Mouse (Mus musculus): ENCODE measurements around the gene Ddx49.

The Ddx49 gene

GRCm38 (mm10) chr8:70302358-70302890 is at the start of gene Ddx49, which contains the start of gene Cope:
Gene Ddx49 (minus strand): TSS chr8:70302489.
Gene Cope (plus strand): TSS chr8:70302518.
- peak; percentile 95 for DNase-seq (ENCODE audit: extremely low spot score)

- no peak for DNase-seq (ENCODE audit: extremely low spot score)
These were observed 49.7 kb upstream of the Ddx49 start for GRCm38 (mm10) chr8:70352000-70352384.

- DNase-seq (ENCODE audit: extremely low spot score): no peak
These were observed 49.0 kb upstream of the Ddx49 start for GRCm38 (mm10) chr8:70351035-70351999.

- no peak for DNase-seq (ENCODE audit: extremely low spot score)
These were observed 45.7 kb upstream of the Ddx49 start for GRCm38 (mm10) chr8:70347860-70348420.

GRCm38 (mm10) chr8:70347443-70347842 is 45.2 kb upstream of the Ddx49 start:
- no peak for DNase-seq (ENCODE audit: extremely low spot score)

GRCm38 (mm10) chr8:70344279-70344678 is 42.0 kb upstream of the Ddx49 start:
- DNase-seq (ENCODE audit: extremely low spot score): no peak

- DNase-seq (ENCODE audit: extremely low spot score): peak; percentile 49
These were observed 41.4 kb upstream of the Ddx49 start for GRCm38 (mm10) chr8:70343696-70344095.

- no peak for DNase-seq (ENCODE audit: extremely low spot score)
These were observed 40.8 kb upstream of the Ddx49 start for GRCm38 (mm10) chr8:70343076-70343475.

GRCm38 (mm10) chr8:70342007-70342406 is 39.7 kb upstream of the Ddx49 start:
- no peak for DNase-seq (ENCODE audit: extremely low spot score)

GRCm38 (mm10) chr8:70340659-70341058 is 38.4 kb upstream of the Ddx49 start:
- no peak for DNase-seq (ENCODE audit: extremely low spot score)

- no peak for DNase-seq (ENCODE audit: extremely low spot score)
These were observed 36.6 kb upstream of the Ddx49 start for GRCm38 (mm10) chr8:70338931-70339330.

GRCm38 (mm10) chr8:70332878-70333202 is 30.6 kb upstream of the Ddx49 start:
- DNase-seq (ENCODE audit: extremely low spot score): no peak

GRCm38 (mm10) chr8:70332070-70332877 is 30.0 kb upstream of the Ddx49 start:
- peak; percentile 80 for DNase-seq (ENCODE audit: extremely low spot score)

GRCm38 (mm10) chr8:70331526-70331925 is 29.2 kb upstream of the Ddx49 start:
- no peak for DNase-seq (ENCODE audit: extremely low spot score)

- no peak for DNase-seq (ENCODE audit: extremely low spot score)
These were observed 28.6 kb upstream of the Ddx49 start for GRCm38 (mm10) chr8:70330741-70331364.

- peak; percentile 83 for DNase-seq (ENCODE audit: extremely low spot score)
These were observed 27.8 kb upstream of the Ddx49 start for GRCm38 (mm10) chr8:70329835-70330740.

- peak; percentile 77 for DNase-seq (ENCODE audit: extremely low spot score)
These were observed 27.0 kb upstream of the Ddx49 start, which contains the start of gene Gdf1 for GRCm38 (mm10) chr8:70329124-70329834. Gene Gdf1 (plus strand): TSS chr8:70329817.

- no peak for DNase-seq (ENCODE audit: extremely low spot score)
These were observed 25.2 kb upstream of the Ddx49 start for GRCm38 (mm10) chr8:70327512-70327911.

- no peak for DNase-seq (ENCODE audit: extremely low spot score)
These were observed 21.4 kb upstream of the Ddx49 start for GRCm38 (mm10) chr8:70323716-70324115.

- no peak for DNase-seq (ENCODE audit: extremely low spot score)
These were observed 15.6 kb upstream of the Ddx49 start for GRCm38 (mm10) chr8:70317872-70318271.
